Mouse (Mus musculus) cerebellum, postnatal 14 days (tissue): Measurements from ENCODE around the gene Bend3.

Experiments used
- DNase-seq, 2 experiments: peaks; one replicate each; pipeline ENCODE4 v3.0.0; 2021; ENCODE audit warnings: mixed read lengths in 2 of 2

Gene Bend3

DNA sequence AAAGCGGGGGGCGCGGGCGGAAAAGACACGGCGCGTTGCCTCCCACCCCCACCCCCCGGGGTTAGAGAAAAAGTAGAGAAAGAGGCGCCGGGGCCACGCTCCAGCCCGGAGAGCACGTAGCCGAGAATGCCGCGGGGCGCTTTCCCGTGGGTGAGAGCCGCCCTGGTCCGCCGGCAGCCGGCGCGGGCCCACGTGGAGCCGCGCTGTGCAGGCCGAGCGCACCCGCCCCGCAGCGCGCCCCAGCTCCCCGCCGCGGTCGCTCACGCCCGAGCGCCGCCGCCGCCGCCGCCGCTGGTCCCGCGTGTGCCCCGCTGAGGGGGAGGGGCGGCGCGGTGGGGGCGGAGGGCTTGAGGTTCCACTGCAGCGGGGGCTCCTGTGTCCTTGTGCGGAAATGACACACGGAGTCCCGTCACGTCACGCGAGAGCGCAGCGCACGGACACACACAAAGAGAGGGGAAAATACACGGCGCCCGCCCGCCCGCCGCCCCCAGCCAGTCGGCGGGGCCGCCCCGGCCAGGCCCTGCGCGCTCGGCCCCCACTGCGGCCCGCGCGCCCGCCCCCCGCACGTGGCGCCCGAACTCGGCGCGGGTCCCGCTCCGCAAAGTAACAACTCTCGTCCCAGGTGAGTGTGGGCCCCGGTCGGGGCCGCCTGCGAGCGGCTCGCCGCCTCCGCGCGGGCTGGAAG lies at the start of gene Bend3:
Gene Bend3 (plus strand): TSS at position 81 of the 685 bp plus-strand sequence.
- DNase-seq: peak; percentile 72 to 78

DNA sequence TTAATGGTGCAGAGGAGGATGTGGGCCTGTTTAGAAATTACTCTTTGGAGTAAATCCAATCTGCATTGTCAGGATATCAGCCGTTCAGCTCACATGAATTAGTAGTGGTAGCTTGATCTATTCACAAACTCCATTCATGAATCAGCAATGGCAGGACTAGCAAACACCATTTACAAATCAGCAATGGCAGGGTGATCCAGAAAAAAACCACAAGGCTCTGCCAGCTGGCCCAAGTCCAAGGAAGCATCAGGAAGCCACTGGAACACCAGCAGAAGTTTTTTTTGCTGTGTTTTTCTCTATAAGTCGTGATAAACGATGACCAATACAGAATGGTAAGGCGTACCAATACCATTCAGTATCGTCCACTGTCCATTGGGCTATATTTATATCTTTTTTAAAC lies 48.0 kb upstream of the Bend3 start:
- DNase-seq: peak in 1 of 2 experiments; percentile 20

DNA sequence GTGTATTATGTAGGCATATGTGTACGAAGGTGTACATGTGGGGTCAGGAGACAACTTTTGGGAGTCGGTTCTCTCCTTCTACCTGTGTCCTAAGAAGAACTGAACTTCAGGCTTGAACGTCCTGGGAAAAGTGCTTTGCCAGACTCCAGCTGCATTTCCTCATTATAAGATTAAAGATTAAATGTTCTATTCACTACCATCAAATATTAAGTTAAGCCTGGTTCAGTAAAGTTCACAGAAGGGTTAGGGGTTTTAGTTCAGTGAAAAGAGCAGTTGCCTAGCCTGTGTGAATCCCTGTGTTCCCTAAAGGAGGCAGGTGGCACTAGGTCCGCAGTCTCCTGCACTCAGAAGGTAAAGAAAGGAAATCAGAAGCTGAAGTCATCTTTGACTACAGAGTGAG lies 44.3 kb upstream of the Bend3 start:
- no peak for DNase-seq

DNA sequence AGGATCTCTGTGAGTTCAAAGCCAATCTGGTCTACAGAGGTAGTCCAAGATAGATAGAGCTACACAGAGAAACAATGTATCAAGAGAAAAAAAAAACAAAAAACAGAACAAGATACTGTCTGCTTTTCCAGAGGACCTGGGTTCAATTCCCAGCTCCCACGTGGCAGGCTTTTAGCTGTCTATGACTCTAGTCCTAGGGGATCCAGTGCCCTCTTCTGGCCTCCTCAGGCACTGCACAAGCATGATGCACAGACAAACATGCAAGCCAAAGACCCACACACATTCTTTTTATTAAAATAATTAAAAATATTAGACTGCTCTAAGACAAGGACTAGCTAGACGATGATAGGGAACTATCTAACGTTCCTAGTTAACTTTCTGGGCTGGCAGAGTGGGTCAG lies 42.9 kb upstream of the Bend3 start:
- no peak for DNase-seq

GRCm38 (mm10) chr10:43439492-43439941 lies 39.1 kb upstream of the Bend3 start:
- peak; percentile 19 to 35 for DNase-seq

GRCm38 (mm10) chr10:43440050-43440449 lies 38.6 kb upstream of the Bend3 start:
- DNase-seq: peak; percentile 15 to 17

DNA sequence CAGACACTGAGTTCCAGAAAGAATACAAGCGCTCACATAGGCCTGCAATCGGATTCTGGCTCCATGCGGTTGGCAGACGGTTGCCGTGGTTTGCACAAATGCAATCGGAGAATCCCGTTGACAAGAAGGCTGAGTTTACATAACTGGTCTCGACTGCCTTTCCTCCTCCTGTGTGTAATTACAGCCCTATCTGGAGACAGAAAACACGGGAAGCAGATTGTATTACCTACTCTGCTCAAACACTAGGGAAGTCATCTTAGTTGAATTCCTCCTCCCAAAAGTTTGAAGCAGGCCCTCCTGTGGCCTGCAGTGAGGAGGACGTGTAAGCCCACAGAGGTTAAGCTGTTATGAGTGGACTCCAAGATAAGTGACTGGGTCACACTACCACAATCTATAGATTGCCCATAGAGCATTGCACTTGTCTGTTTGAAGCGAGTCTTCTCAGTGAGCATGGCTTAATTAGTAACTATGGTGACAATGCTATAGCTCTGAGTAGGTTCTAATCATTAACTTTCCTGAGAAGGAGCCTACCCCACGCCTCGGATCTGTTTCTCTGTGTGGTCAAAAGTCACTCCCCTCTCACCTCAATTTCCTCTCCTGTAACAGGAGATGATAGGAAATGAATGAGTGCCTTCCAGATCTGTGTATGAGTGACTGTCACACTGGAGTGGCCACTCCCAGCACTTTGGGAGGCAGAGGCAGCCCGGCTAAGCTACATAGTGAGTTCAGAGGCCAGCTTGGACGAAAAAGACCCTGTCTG lies 37.5 kb upstream of the Bend3 start:
- DNase-seq: no peak

- no peak for DNase-seq
Measured at GRCm38 (mm10) chr10:43448656-43449055, 30.0 kb upstream of the Bend3 start.

GRCm38 (mm10) chr10:43451848-43452662 lies 26.6 kb upstream of the Bend3 start:
- peak; percentile 90 to 91 for DNase-seq

- DNase-seq: no peak
Measured at GRCm38 (mm10) chr10:43452663-43452996, 26.0 kb upstream of the Bend3 start.

DNA sequence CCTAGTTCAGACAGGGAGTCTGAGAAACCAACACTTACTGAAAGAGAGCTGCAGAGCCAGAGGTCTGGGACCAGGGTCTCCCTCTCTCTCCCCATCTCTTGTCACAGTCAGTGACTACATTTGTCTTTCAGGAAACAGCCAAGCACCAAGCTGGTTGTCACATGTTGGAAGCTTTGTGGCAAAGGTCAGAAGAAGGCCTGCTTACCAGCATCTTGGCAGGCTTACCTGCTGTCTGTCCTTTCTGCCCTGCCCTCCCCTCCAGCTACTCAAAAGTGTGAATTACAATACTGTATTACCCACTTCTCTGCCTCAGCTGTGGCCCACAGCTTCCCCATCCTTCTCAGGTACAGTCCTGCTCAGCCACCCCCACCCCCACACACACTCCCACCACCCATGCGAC lies 24.4 kb upstream of the Bend3 start:
- no peak for DNase-seq

- DNase-seq: no peak
Measured at GRCm38 (mm10) chr10:43454671-43455070, 24.0 kb upstream of the Bend3 start.

DNA sequence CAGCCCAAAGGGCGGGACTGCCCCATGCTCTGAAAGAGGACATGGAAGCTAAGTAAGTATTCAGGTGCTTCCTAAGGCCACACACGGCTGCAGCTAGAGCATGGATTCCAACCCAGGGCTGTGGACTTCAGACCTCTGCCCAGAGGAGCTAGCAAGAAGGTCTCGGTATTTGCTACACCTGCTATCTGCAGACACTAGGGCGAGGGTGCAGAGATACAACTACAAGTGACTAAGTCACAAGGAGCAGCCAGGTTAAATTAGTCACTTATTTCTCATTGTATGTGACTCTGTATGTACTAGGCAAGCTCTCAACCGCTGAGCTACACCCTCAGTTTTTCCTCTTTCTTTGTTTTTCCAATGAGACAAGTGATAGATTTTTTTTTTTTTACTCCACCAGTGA lies 15.8 kb upstream of the Bend3 start:
- no peak for DNase-seq

GRCm38 (mm10) chr10:43463227-43463626 lies 15.4 kb upstream of the Bend3 start:
- DNase-seq: no peak

DNA sequence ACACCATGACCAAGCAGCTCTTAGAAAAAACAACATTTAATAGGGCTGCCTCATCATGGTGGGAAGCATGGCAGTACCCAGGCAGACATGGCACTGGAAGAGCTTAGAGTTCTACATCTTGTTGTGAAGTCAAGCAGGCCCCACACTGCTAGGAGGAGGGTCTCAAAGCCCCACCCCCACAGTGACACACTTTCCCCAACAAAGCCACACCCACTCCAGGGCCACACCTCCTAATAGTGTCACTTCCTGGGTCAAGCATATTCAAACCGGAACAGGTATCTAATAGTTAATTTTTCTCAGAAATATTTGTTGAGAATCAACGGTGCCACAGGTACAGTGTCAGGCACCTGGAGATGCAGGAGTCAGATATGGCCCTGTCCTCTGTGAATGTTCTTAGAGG lies 12.4 kb upstream of the Bend3 start:
- no peak for DNase-seq

DNA sequence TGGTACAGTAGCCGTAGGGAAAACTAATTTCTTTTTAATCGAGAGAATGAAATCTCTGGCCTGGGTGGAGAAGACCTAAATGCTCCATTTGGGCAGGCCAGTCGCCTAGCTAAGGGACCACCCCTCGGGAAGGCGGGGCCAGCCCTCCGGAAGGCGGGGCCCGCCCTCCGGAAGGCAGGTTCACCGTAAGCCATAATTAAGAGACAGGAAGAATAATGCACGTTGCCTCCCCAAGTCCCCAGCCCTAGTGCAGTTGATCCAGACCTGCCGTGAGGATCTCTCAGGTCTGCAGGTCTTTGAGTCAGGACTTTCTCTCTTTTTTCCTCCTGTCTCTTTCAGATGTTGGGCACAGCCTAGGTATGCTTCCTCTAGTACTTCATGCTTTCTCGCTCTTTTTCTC lies 11.0 kb upstream of the Bend3 start:
- DNase-seq: no peak

GRCm38 (mm10) chr10:43468293-43468692 lies 10.3 kb upstream of the Bend3 start:
- no peak for DNase-seq

- DNase-seq: peak in 1 of 2 experiments; percentile 58
Measured at GRCm38 (mm10) chr10:43475376-43475775, 3.3 kb upstream of the Bend3 start.

DNA sequence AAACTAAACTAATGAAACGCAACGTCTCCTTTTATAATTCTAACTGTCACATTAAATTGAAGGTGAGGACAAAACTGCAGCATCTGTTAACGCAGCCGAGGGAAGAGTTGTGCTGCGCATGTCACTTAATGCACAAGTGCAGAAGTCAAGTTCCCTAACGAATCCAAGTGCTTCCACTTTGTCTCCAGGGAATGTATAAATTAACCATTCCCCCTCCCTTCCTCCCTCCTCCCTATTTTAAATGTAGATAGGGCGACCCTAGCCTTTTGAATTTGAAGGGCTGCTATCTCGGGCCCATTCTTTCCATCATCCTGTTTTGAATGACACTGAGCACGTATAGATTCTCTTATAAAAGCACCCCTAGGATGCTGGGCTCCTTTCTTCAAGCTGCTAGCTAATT lies 1.2 kb upstream of the Bend3 start:
- DNase-seq: no peak

DNA sequence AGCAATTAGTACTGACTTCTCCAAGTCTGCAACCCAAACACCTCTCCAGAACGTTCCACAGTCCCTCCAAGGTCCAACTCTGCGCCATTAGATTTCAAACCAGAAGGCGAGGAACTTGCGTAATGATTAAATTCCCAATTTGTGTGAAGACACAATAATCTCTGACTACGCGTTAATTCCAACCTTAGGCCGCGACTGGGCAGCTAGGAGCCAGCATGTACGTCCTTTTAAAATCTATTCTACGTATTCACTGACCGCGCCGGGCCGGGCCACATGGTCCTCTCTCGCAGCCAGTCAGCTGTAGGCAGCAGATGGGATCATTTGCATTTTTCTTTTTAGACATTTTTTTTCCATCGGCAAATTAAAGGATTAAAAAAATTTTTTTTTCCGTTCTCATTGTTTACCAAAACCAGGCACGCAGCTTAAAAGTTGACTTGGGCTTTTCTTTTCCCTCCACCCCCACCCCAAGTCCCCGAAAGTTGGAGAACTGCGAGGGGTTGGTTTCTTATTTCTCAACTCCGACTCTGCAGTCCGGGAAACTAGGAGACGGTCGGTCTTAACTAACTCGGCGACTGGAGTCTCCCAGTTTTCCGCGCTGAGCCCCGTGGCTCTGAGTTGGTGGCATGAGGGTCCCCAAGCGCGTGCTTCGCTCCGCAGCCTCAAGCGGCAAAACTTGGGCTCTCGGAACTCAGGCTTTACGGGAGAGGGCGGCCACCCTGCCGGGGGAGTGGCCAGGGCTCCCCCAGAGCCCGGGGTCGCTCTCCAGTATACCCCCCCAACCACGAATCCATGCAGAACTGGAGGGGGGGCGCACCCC lies 558 bp upstream of the Bend3 start:
- DNase-seq: peak; percentile 55 to 60

DNA sequence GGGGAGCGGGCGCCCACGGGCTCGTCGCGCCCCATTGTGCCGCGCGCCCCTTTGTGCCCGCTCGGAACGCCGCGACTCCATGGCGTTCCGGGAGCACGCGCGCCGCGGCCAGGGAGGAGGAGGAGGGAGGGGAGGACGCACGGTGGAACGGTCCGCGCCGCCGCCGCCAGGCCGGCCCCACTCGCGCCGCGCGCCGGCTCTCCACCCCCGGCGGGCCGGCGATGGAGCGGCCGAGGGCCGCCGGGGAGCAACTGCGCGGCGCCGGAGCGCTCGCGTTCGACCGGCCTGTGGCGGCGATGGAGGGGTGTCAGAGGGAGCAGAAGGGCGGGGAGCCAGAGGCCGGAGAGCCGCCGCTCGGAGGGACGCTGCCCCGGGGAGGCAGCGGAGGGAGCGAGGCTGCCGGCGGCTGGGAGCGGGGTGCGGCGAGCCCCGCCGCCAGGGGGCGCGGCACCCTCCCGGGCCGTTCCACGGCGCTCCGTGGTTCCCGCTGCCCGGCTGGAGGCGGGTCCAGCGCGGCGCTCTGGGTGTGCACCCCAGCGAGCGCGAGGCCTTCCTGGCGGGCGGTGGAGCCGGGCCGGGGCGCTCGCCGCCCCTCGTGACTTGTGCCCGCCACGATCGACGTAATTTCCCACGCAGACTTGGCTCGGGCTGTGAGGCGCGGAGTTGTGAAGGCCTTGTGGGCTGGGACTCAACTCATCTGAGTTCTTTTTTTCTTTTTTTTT lies 966 bp downstream of the Bend3 start:
- peak; percentile 76 to 84 for DNase-seq
